Mouse (Mus musculus) CH12.LX (cell line): ENCODE results near the gene Gm853. TPM values are rescaled to one million over a fixed set of nuclear protein-coding genes. Genes with fewer than 3 reads are reported as not detected.

ENCODE experiments used
- DNase-seq: peaks from one replicate; pipeline ENCODE4 v3.0.0-alpha.2; 2013; ENCODE audit errors: extremely low read depth
- H3K27ac ChIP-seq: 2 replicates; pipeline ENCODE4 v1.5.1; 2012; ENCODE audit warnings: low read depth, mild to moderate bottlenecking, control low read depth, moderate library complexity; ENCODE audit not compliant: insufficient read depth
- H3K27me3 ChIP-seq: replicated peaks from 2 replicates; pipeline ENCODE3; 2012; ENCODE audit warnings: inconsistent platforms
- H3K36me3 ChIP-seq, 2 experiments: replicated peaks in 1 of 2; 2 replicates each; pipeline versions ENCODE3 to v1.6.1; 2012; ENCODE audit warnings: inconsistent platforms in 1 of 2, low read length in 1 of 2, mild to moderate bottlenecking in 1 of 2, mixed read lengths in 1 of 2, moderate library complexity in 1 of 2; ENCODE audit not compliant: control insufficient read depth in 1 of 2, insufficient read depth in 1 of 2
- H3K4me1 ChIP-seq, 2 experiments: 2 replicates each; pipeline ENCODE4 v1.6.1; 2012; ENCODE audit warnings: inconsistent platforms in 1 of 2, moderate library complexity in 1 of 2; ENCODE audit not compliant: insufficient read depth in 2 of 2, control insufficient read depth in 1 of 2
- H3K4me2 ChIP-seq: 2 replicates; pipeline ENCODE4 v1.6.1; 2012; ENCODE audit warnings: low read depth, mild to moderate bottlenecking, control low read depth; ENCODE audit not compliant: poor library complexity, insufficient read depth, severe bottlenecking
- H3K4me3 ChIP-seq, 3 experiments: fragments of 150-350 bp in 1 of 3; sonication (generic) in 1 of 3; replicated peaks in 1 of 3; 2 replicates each; pipeline versions ENCODE3 to v1.5.1; 2011 to 2012; ENCODE audit warnings: low read depth in 2 of 3, low read length in 2 of 3, mild to moderate bottlenecking in 2 of 3, moderate library complexity in 2 of 3, control low read depth in 1 of 3, improper control_type of control experiment in 1 of 3, inconsistent platforms in 1 of 3, mixed read lengths in 1 of 3; ENCODE audit not compliant: poor library complexity in 1 of 3
- H3K79me2 ChIP-seq: replicated peaks from 2 replicates; pipeline ENCODE4 v1.6.1; 2012; ENCODE audit warnings: mild to moderate bottlenecking, moderate library complexity; ENCODE audit not compliant: control insufficient read depth, poor library complexity, insufficient read depth, severe bottlenecking; ENCODE audit errors: extremely low read depth
- H3K9ac ChIP-seq: 2 replicates; pipeline ENCODE4 v1.6.1; 2012; ENCODE audit warnings: low read depth, mild to moderate bottlenecking, control low read depth, moderate library complexity; ENCODE audit not compliant: insufficient read depth
- H3K9me3 ChIP-seq: replicated peaks from 2 replicates; pipeline ENCODE3; 2012; ENCODE audit warnings: low read length, inconsistent platforms, mixed read lengths
- BHLHE40 ChIP-seq: IDR thresholded peaks from 2 replicates; pipeline ENCODE4 v1.6.1; 2011; ENCODE audit warnings: mild to moderate bottlenecking, low read depth, low read length, improper control_type of control experiment
- CHD1 ChIP-seq: IDR thresholded peaks from 2 replicates; pipeline ENCODE4 v1.6.1; 2012; ENCODE audit warnings: low read depth, low read length, improper control_type of control experiment, inconsistent platforms
- CTCF ChIP-seq, 2 experiments: IDR thresholded peaks in 1 of 2; conservative IDR thresholded peaks in 1 of 2; 2 replicates each; pipeline ENCODE4 v1.5.1; 2011 to 2012; ENCODE audit warnings: low read depth in 2 of 2, low read length in 2 of 2, improper control_type of control experiment in 1 of 2, inconsistent platforms in 1 of 2, mild to moderate bottlenecking in 1 of 2, moderate library complexity in 1 of 2
- ELF1 ChIP-seq: IDR thresholded peaks from 2 replicates; pipeline ENCODE4 v1.6.1; 2014; ENCODE audit warnings: low read depth, mild to moderate bottlenecking, inconsistent platforms, low read length, improper control_type of control experiment
- EP300 ChIP-seq: IDR thresholded peaks from 2 replicates; pipeline ENCODE4 v1.6.1; 2011; ENCODE audit warnings: low read length, improper control_type of control experiment
- ETS1 ChIP-seq: conservative IDR thresholded peaks from 2 replicates; pipeline ENCODE4 v1.6.1; 2012; ENCODE audit warnings: low read depth, mild to moderate bottlenecking, inconsistent platforms, low read length, improper control_type of control experiment, moderate library complexity
- HCFC1 ChIP-seq: IDR thresholded peaks from 2 replicates; pipeline ENCODE4 v1.6.1; 2012; ENCODE audit warnings: low read depth, mild to moderate bottlenecking, inconsistent platforms, low read length, improper control_type of control experiment
- IRF4 ChIP-seq: IDR thresholded peaks from 2 replicates; pipeline ENCODE4 v1.6.1; 2014; ENCODE audit warnings: low read depth, mild to moderate bottlenecking, inconsistent platforms, low read length, improper control_type of control experiment
- JUN ChIP-seq: IDR thresholded peaks from 2 replicates; pipeline ENCODE4 v1.6.1; 2011; ENCODE audit warnings: low read depth, mild to moderate bottlenecking, low read length, improper control_type of control experiment, moderate library complexity; ENCODE audit not compliant: insufficient read depth
- MAFK ChIP-seq: IDR thresholded peaks from 2 replicates; pipeline ENCODE4 v1.6.1; 2011; ENCODE audit warnings: low read length, improper control_type of control experiment; ENCODE audit not compliant: insufficient replicate concordance
- MAX ChIP-seq: IDR thresholded peaks from 2 replicates; pipeline ENCODE4 v1.6.1; 2011; ENCODE audit warnings: low read length, improper control_type of control experiment
- MEF2A ChIP-seq: IDR thresholded peaks from 2 replicates; pipeline ENCODE4 v1.6.1; 2014; ENCODE audit warnings: low read depth, mild to moderate bottlenecking, inconsistent platforms, low read length, improper control_type of control experiment, borderline replicate concordance
- MYC ChIP-seq: IDR thresholded peaks from 2 replicates; pipeline ENCODE4 v1.6.1; 2011; ENCODE audit warnings: low read depth, mild to moderate bottlenecking, improper control_type of control experiment, low read length
- PAX5 ChIP-seq: IDR thresholded peaks from 2 replicates; pipeline ENCODE4 v1.6.1; 2012; ENCODE audit warnings: low read length, inconsistent platforms, mixed read lengths
- POLR2A ChIP-seq: IDR thresholded peaks from 2 replicates; pipeline ENCODE4 v1.6.1; 2011; ENCODE audit warnings: low read depth, mild to moderate bottlenecking, improper control_type of control experiment, low read length
- POLR2AphosphoS2 ChIP-seq: IDR thresholded peaks from 2 replicates; pipeline ENCODE4 v1.6.1; 2011; ENCODE audit warnings: low read depth, low read length, improper control_type of control experiment
- RCOR1 ChIP-seq: conservative IDR thresholded peaks from 2 replicates; pipeline ENCODE4 v1.6.1; 2012; ENCODE audit warnings: low read depth, mild to moderate bottlenecking, inconsistent platforms, low read length, improper control_type of control experiment
- SIN3A ChIP-seq: IDR thresholded peaks from 2 replicates; pipeline ENCODE4 v1.6.1; 2012; ENCODE audit warnings: low read length, improper control_type of control experiment, inconsistent platforms
- SMC3 ChIP-seq: IDR thresholded peaks from 2 replicates; pipeline ENCODE4 v1.6.1; 2011; ENCODE audit warnings: low read depth, low read length, improper control_type of control experiment
- TBP ChIP-seq: conservative IDR thresholded peaks from 2 replicates; pipeline ENCODE4 v1.6.1; 2011; ENCODE audit warnings: low read depth, low read length, improper control_type of control experiment
- TCF12 ChIP-seq: IDR thresholded peaks from 2 replicates; pipeline ENCODE4 v1.6.1; 2014; ENCODE audit warnings: low read depth, mild to moderate bottlenecking, inconsistent platforms, low read length, improper control_type of control experiment
- UBTF ChIP-seq: IDR thresholded peaks from 2 replicates; pipeline ENCODE4 v1.6.1; 2012; ENCODE audit warnings: low read depth, mild to moderate bottlenecking, inconsistent platforms, low read length, improper control_type of control experiment, moderate library complexity
- USF1 ChIP-seq: IDR thresholded peaks from 2 replicates; pipeline ENCODE4 v1.6.1; 2014; ENCODE audit warnings: low read depth, mild to moderate bottlenecking, inconsistent platforms, low read length, improper control_type of control experiment
- USF2 ChIP-seq: conservative IDR thresholded peaks from 2 replicates; pipeline ENCODE4 v1.6.1; 2011; ENCODE audit warnings: low read depth, low read length, improper control_type of control experiment
- ZC3H11A ChIP-seq: IDR thresholded peaks from 2 replicates; pipeline ENCODE4 v1.6.1; 2012; ENCODE audit warnings: low read depth, mild to moderate bottlenecking, inconsistent platforms, low read length, improper control_type of control experiment
- ZKSCAN1 ChIP-seq: IDR thresholded peaks from 2 replicates; pipeline ENCODE4 v1.6.1; 2012; ENCODE audit warnings: low read depth, inconsistent platforms, low read length, improper control_type of control experiment, borderline replicate concordance
- ZNF384 ChIP-seq: IDR thresholded peaks from 2 replicates; pipeline ENCODE4 v1.6.1; 2012; ENCODE audit warnings: low read depth, low read length, improper control_type of control experiment, inconsistent platforms
- dilution Hi-C: fragments of 300-500 bp; cut with MboI; formaldehyde crosslinking; loops from 2 replicates; pipeline ENCODE4 v1.14.3; 2020; ENCODE audit warnings: low sequenced_read_pairs; ENCODE audit not compliant: extremely low pct_unique_long_range_greater_than_20kb, extremely low pct_ligation_motif_present
- in situ Hi-C: fragments of 300-500 bp; cut with MboI; formaldehyde crosslinking; loops from 3 replicates; pipeline ENCODE4 v1.14.3; 2019; ENCODE audit warnings: low sequenced_read_pairs, low pct_ligation_motif_present, low pct_unique_long_range_greater_than_20kb, mixed read lengths
- polyA plus RNA-seq: library from polyadenylated mRNA; unstranded; fragments of >175 nt; gene quantifications from 2 replicates; pipeline ENCODE4 v1.2.1, GENCODE M21; 2012; ENCODE audit warnings: low read depth; ENCODE audit not compliant: insufficient read length
- total RNA-seq, 2 experiments: library from RNA; depleted of rRNA; stranded (reverse); fragments of 300-350 nt in 1 of 2; fragments of >200 nt in 1 of 2; gene quantifications; 2 replicates each; pipeline ENCODE4 v1.2.3; 2012 to 2014

The Gm853 gene
- total and polyA plus RNA-seq, 3 experiments = not detected

DNA sequence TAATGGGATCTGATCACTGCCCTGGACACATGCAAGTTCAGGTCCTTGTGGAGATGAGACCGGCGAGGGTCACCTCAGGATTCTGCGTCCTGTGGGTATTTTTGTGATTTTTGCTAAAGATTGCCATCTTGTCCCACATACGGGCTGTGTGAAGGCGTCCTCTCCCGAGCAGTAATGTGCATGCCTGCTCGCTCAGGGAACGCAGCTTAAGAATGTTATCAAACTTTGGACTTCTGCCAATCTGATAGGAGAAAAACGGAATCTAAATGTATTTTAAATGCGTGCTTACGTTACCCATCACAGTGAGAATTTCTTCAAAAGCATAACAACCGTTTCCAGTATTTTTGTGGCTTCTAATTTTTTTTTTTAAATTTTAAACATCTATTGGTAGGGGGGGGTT is 35.3 kb downstream of the Gm853 start:
- Histone ChIP-seq H3K27me3 (peaks cover 86% of the 10 kb centered on the region), H3K4me1 (peaks cover 0 to 8% of the 10 kb centered on the region in 2 experiments; a peak in 2 of 4 replicates)
- DNase-seq = no peak
- TF ChIP-seq EP300 (no peak), USF1 (no peak), TCF12 (no peak), POLR2A (no peak), POLR2AphosphoS2 (no peak)
- TF ChIP-seq, all 38 proteins: peak for 0
- dilution Hi-C loops (no loop called here), in situ Hi-C loops (no loop called here)
- Histone ChIP-seq H3K9ac (no peak overlapping the region), H3K4me2 (no peak overlapping the region), H3K4me3 (no peak overlapping the region), H3K9me3 (no peaks in the 10 kb centered on the region), H3K79me2 (no peaks in the 10 kb centered on the region), H3K36me3 (no peaks in the 10 kb centered on the region), H3K27ac (no peak overlapping the region)

DNA sequence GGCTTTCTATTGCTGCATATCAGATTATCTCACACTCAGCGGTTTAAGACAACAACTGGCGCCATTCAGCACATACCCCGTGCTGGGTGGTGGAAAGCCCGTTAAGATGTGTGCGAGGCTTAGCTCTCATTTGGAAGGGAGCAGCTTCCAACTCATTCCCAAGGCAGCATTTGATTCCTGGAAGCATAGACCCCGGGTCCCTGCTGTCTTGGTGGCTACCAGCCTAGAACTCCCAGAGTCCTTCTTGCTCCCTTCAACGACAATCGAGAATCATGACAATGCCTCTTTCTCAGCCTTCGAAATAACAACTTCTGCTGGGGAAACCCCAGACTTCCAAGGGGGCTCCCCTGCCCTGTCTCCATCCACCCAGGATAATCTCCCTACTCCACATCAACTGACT is 35.8 kb downstream of the Gm853 start:
- TF ChIP-seq CTCF (conservative IDR thresholded peaks at IDR 0.05 in 1 of 2, IDR thresholded peaks at IDR 0.05 in 1 of 2; ENCODE audit: low read depth in 2 of 2, low read length in 2 of 2) = no peak
- TF ChIP-seq MAX = no peak
- TF ChIP-seq SMC3 = no peak
- TF ChIP-seq ETS1 = no peak
- TF ChIP-seq ZC3H11A = no peak
- no peak for TF ChIP-seq ZNF384
- dilution Hi-C loops (no loop called here), in situ Hi-C loops (no loop called here)
- Histone ChIP-seq H3K9ac (no peak overlapping the region), H3K27me3 (peaks cover 86% of the 10 kb centered on the region), H3K4me1 (peaks cover 0 to 8% of the 10 kb centered on the region in 2 experiments; a peak in 2 of 4 replicates), H3K27ac (no peak overlapping the region), H3K9me3 (no peaks in the 10 kb centered on the region), H3K4me2 (no peak overlapping the region), H3K36me3 (no peaks in the 10 kb centered on the region), H3K4me3 (no peak overlapping the region), H3K79me2 (no peaks in the 10 kb centered on the region)
- DNase-seq = no peak

DNA sequence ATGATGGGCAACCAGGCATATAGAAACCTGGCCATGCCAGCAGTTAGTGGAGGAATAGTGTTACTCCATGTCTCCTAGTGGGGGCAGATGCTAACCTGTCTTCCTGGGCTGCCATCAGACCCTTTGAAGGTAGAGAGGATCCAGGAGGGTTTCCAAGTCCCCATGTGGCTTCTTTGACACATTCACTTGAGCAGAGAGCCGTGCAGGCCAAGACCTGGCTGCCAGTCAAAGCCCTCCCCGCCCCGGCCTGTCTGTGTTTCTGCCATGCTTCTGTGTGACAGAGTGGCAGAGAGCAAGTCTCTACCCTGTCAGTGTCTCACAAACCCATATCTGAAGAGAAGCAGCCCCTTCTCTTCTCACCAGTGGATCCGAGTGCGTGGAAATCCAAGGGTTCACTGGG is 38.3 kb downstream of the Gm853 start:
- no peak overlapping the region for H3K4me2 ChIP-seq
- TF ChIP-seq ZKSCAN1 = no peak
- no peak for TF ChIP-seq SMC3
- no peak for TF ChIP-seq HCFC1
- TF ChIP-seq BHLHE40 = no peak
- TF ChIP-seq PAX5 = no peak
- no peak for TF ChIP-seq MAFK
- no peak for TF ChIP-seq ZNF384
- TF ChIP-seq CTCF (conservative IDR thresholded peaks at IDR 0.05 in 1 of 2, IDR thresholded peaks at IDR 0.05 in 1 of 2; ENCODE audit: low read depth in 2 of 2, low read length in 2 of 2) = no peak
- no peak for TF ChIP-seq TBP
- TF ChIP-seq UBTF = no peak
- no peak for TF ChIP-seq RCOR1
- no peak for TF ChIP-seq JUN
- no peak for TF ChIP-seq SIN3A
- TF ChIP-seq TCF12 = no peak
- no peak for TF ChIP-seq USF2
- no peak for TF ChIP-seq CHD1
- no peak for TF ChIP-seq MEF2A
- no peak for TF ChIP-seq IRF4
- TF ChIP-seq MYC = no peak
- no peak for TF ChIP-seq ELF1
- TF ChIP-seq, all 38 proteins: peak for 0
- DNase-seq = no peak
- no peak overlapping the region for H3K27ac ChIP-seq
- H3K4me1 ChIP-seq = peaks cover 0 to 8% of the 10 kb centered on the region in 2 experiments; a peak in 2 of 4 replicates
- dilution Hi-C loops = no loop called here
- no peaks in the 10 kb centered on the region for H3K36me3 ChIP-seq
- peaks cover 87% of the 10 kb centered on the region for H3K27me3 ChIP-seq
- in situ Hi-C loops = loop anchor here (5.0 kb wide), 1 partner anchor 42 kb away; no protein-coding TSS in a partner anchor
- H3K4me3 ChIP-seq = no peak overlapping the region
- no peaks in the 10 kb centered on the region for H3K9me3 ChIP-seq
- no peaks in the 10 kb centered on the region for H3K79me2 ChIP-seq
- no peak overlapping the region for H3K9ac ChIP-seq
